ENCODE assay signal across 8 mouse cellular contexts in the genomic region with DNA sequence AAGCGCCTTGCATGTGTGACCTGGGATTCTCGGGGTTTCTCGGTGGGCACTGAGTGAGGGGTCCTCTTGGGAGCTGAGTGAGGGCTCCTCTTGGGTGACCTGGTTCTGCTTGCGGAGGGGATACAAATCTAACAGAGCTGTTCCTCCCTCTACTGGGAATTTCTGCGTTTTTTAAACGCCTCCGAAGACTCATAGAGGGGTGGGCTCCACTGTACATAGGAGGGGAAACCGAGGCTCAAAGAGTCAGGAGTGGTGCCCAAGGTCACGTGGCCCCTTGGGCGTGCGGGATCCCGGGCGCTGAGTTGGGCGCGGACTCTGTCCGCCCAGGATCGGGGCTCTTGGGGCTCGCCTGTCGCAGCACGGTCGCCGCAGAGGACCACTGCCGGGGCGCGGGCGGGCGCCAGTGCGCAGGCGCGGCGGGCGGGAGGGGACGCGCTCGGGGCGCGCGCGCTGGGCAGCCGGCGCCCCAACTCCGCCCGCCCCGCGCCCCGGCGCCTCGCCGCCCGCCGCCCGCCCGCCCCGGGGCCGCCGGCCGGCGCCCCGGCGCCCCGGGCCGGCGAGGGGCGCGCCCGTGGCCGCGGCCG. TPM values are rescaled to one million over a fixed set of nuclear protein-coding genes. Genes with fewer than 3 reads are reported as not detected.
DNase-seq lines count a peak whose midpoint lies in the region; ATAC-seq and TF ChIP-seq lines count a peak whose summit lies in the region.

A gene (plus strand): TSS at position 489 of the 584 bp plus-strand sequence.

- TF ChIP-seq EP300 in liver, postnatal 0 days (IDR thresholded peaks at IDR 0.05; ENCODE audit: low read depth): no peak

- H3K9me3 ChIP-seq in heart, embryonic 13.5 days: no peaks in the 10 kb centered on the region
- no peaks in the 10 kb centered on the region for H3K9me3 ChIP-seq in liver, postnatal 0 days (ENCODE audit: low read length)

- H3K27ac ChIP-seq in heart, embryonic 13.5 days (replicated peaks): no peak within 1 kb of the TSS
- no peak within 1 kb of the TSS for H3K27ac ChIP-seq in embryonic fibroblast, embryonic 13.5 days (ENCODE audit: insufficient read depth, low read length)
- H3K27ac ChIP-seq in liver, postnatal 0 days (ENCODE audit: low read depth): no peak within 1 kb of the TSS

- no peak for TF ChIP-seq POLR2A in embryonic fibroblast, embryonic 13.5 days (IDR thresholded peaks at IDR 0.05; ENCODE audit: low read depth, low read length)

- peak within 1 kb of the TSS; percentile 69 for H3K4me3 ChIP-seq in heart, embryonic 13.5 days
- peak within 1 kb of the TSS; percentile 26 for H3K4me3 ChIP-seq in embryonic fibroblast, embryonic 13.5 days (ENCODE audit: insufficient read depth, low read length)
- peak within 1 kb of the TSS; percentile 38 for H3K4me3 ChIP-seq in liver, postnatal 0 days (ENCODE audit: low read depth, low read length)

- DNase-seq in heart, adult 18-20 months: no peak
- peak; percentile 47 for DNase-seq in ZHBTc4 (ENCODE audit: low read depth, low spot score)
- peak; percentile 53 for DNase-seq in kidney, postnatal 14 days
- DNase-seq in liver, postnatal 0 days: no peak
- DNase-seq in thymus, postnatal 36 days: peak; percentile 6 to 30
- DNase-seq in spleen, adult 12 weeks (ENCODE audit: low spot score): no peak

- H3K36me3 ChIP-seq in heart, embryonic 13.5 days: no peaks in the 10 kb centered on the region
- no peaks in the 10 kb centered on the region for H3K36me3 ChIP-seq in liver, postnatal 0 days (replicated peaks; ENCODE audit: insufficient read depth, low read length)

- peak within 1 kb of the TSS; percentile 92 for H3K4me2 ChIP-seq in heart, embryonic 13.5 days
- peak within 1 kb of the TSS; percentile 63 for H3K4me2 ChIP-seq in liver, postnatal 0 days (ENCODE audit: low read depth, low read length)

- no peak; the same call in 1 of the 2 replicates for ATAC-seq in heart, embryonic 13.5 days (ENCODE audit: extremely low read depth, insufficient number of reproducible peaks, low FRiP score, low TSS enrichment)
- no peak for ATAC-seq in liver, postnatal 0 days

- peaks cover 98% of the 10 kb centered on the region for H3K27me3 ChIP-seq in heart, embryonic 13.5 days (replicated peaks)
- peaks cover 48% of the 10 kb centered on the region for H3K27me3 ChIP-seq in liver, postnatal 0 days (ENCODE audit: insufficient read depth, low read length)

- H3K9ac ChIP-seq in heart, embryonic 13.5 days: peak within 1 kb of the TSS; percentile 79
- no peak within 1 kb of the TSS for H3K9ac ChIP-seq in liver, postnatal 0 days (replicated peaks)

- no peak for TF ChIP-seq CTCF in embryonic fibroblast, embryonic 13.5 days (IDR thresholded peaks at IDR 0.05; ENCODE audit: borderline replicate concordance, insufficient read depth, low read length)
- no peak for TF ChIP-seq CTCF in liver, postnatal 0 days (IDR thresholded peaks at IDR 0.05; ENCODE audit: low read depth)

- under 1% methylated on average over 45 of the region's 69 CpGs for WGBS in heart, embryonic 13.5 days
- WGBS in liver, postnatal 0 days (ENCODE audit: insufficient replicate concordance): 1% methylated on average over 34 of the region's 69 CpGs

- H3K4me1 ChIP-seq in heart, embryonic 13.5 days: peaks cover 24% of the 10 kb centered on the region
- H3K4me1 ChIP-seq in embryonic fibroblast, embryonic 13.5 days (ENCODE audit: control insufficient read depth, insufficient read depth, low read length): no peaks in the 10 kb centered on the region
- no peaks in the 10 kb centered on the region for H3K4me1 ChIP-seq in liver, postnatal 0 days (ENCODE audit: insufficient read depth)

RNA-seq across cellular contexts. Expression of the gene that starts here (rescaled TPM):
- polyA plus RNA-seq in heart, embryonic 13.5 days (2015; fragmentation: Nextera tagmentation; extraction: Ambion mirVana): 0.51 and 0.87 TPM in 2 replicates
- total RNA-seq in heart, adult 18-20 months (2021): 1 to 10 TPM; 1.3 to 2.0 TPM
- polyA plus RNA-seq in embryonic fibroblast, embryonic 13.5 days (2011; ENCODE audit: insufficient read length, low read depth, missing spikeins): 2.0 and 2.2 TPM in 2 replicates
- polyA plus RNA-seq in liver, postnatal 0 days (2015; fragmentation: Nextera tagmentation; extraction: Ambion mirVana): 0.30 and 0.54 TPM in 2 replicates

Comparison
In these comparisons a context has a peak if more than half of its experiments do, and no peak if none do; other contexts are left out.
1. DNase-seq: peak in ZHBTc4 (single experiment), kidney, postnatal 14 days (single experiment) and thymus, postnatal 36 days (2 of 2); none in heart, adult 18-20 months (0 of 2), liver, postnatal 0 days (single experiment) and spleen, adult 12 weeks (single experiment).
2. Peak in every context shown above with its lines, with median percentiles within 50 percentile points of each other: H3K4me3 ChIP-seq.